Mouse (Mus musculus) ES-Bruce4 (cell line): ENCODE results near the gene Ccdc127. TPM values are rescaled to one million over a fixed set of nuclear protein-coding genes. Genes with fewer than 3 reads are reported as not detected.

Experiments
- H3K27ac ChIP-seq: 2 replicates; pipeline ENCODE4 v1.5.1; 2012; ENCODE audit warnings: low read length, inconsistent platforms; ENCODE audit not compliant: insufficient read depth
- H3K27me3 ChIP-seq: 2 replicates; pipeline ENCODE4 v1.6.1; 2012; ENCODE audit warnings: mild to moderate bottlenecking, low read length, inconsistent platforms; ENCODE audit not compliant: control insufficient read depth, poor library complexity, insufficient read depth, severe bottlenecking
- H3K36me3 ChIP-seq: 2 replicates; pipeline ENCODE4 v1.6.1; 2012; ENCODE audit warnings: inconsistent platforms, mild to moderate bottlenecking, low read length, moderate library complexity; ENCODE audit not compliant: control insufficient read depth, poor library complexity, insufficient read depth, severe bottlenecking
- H3K4me1 ChIP-seq: one replicate; pipeline ENCODE4 v1.8.1; 2011; ENCODE audit warnings: low read length; ENCODE audit not compliant: control insufficient read depth, insufficient read depth
- H3K4me3 ChIP-seq: 2 replicates; pipeline ENCODE4 v1.5.1; 2011; ENCODE audit warnings: low read depth, mild to moderate bottlenecking, low read length
- H3K9ac ChIP-seq: 2 replicates; pipeline ENCODE4 v1.6.1; 2012; ENCODE audit warnings: low read depth, mild to moderate bottlenecking, inconsistent platforms; ENCODE audit not compliant: poor library complexity, severe bottlenecking
- H3K9me3 ChIP-seq: replicated peaks from 2 replicates; pipeline ENCODE4 v1.6.1; 2012; ENCODE audit warnings: mild to moderate bottlenecking, low read length, inconsistent platforms; ENCODE audit not compliant: control insufficient read depth, poor library complexity, insufficient read depth, severe bottlenecking
- CTCF ChIP-seq: IDR thresholded peaks from one replicate; pipeline ENCODE4 v1.8.1; 2011; ENCODE audit warnings: low read depth, low read length
- EP300 ChIP-seq: IDR thresholded peaks from 2 replicates; pipeline ENCODE4 v1.6.1; 2011; ENCODE audit warnings: low read depth, low read length; ENCODE audit not compliant: insufficient read depth
- POLR2A ChIP-seq: IDR thresholded peaks from one replicate; pipeline ENCODE4 v1.8.1; 2011; ENCODE audit warnings: low read length; ENCODE audit not compliant: insufficient read depth
- polyA plus RNA-seq: library from polyadenylated mRNA; stranded (reverse); fragments of >200 nt; gene quantifications from 2 replicates; pipeline ENCODE4 v1.2.4, GENCODE M21; 2011; ENCODE audit warnings: low read depth; ENCODE audit not compliant: missing spikeins, insufficient read depth, insufficient read length

The Ccdc127 gene
- 55.8 TPM in 2 replicates for polyA plus RNA-seq

- no peak for TF ChIP-seq EP300
- TF ChIP-seq POLR2A, result peak; percentile 96
- Histone ChIP-seq H3K36me3 (peaks cover 13% of the 10 kb centered on the region), H3K27me3 (no peaks in the 10 kb centered on the region), H3K27ac (peak within 1 kb of the TSS; percentile 42; the same call in 1 of the 2 replicates), H3K9ac (peak within 1 kb of the TSS; percentile 61), H3K4me3 (peak within 1 kb of the TSS; percentile 87), H3K9me3 (no peaks in the 10 kb centered on the region), H3K4me1 (no peaks in the 10 kb centered on the region)
These were observed at the start of gene Ccdc127, which contains the start of gene Sdha for GRCm38 (mm10) chr13:74349566-74350434. Ccdc127 (plus strand) TSS chr13:74350309. Sdha (minus strand) TSS chr13:74350280.

GRCm38 (mm10) chr13:74300925-74301606, 49.0 kb upstream of the Ccdc127 start:
- no peak overlapping the region for H3K9ac ChIP-seq
- H3K9me3 ChIP-seq, result no peaks in the 10 kb centered on the region
- TF ChIP-seq EP300 (no peak), POLR2A (no peak), CTCF (peak; percentile 97)
- H3K27ac ChIP-seq, result no peak overlapping the region
- no peak overlapping the region for H3K4me3 ChIP-seq
- H3K4me1 ChIP-seq, result no peaks in the 10 kb centered on the region
- no peaks in the 10 kb centered on the region for H3K27me3 ChIP-seq
- peaks cover 14% of the 10 kb centered on the region for H3K36me3 ChIP-seq

- H3K9me3 ChIP-seq, result no peaks in the 10 kb centered on the region
- H3K9ac ChIP-seq, result no peak overlapping the region
- no peak overlapping the region for H3K27ac ChIP-seq
- no peak overlapping the region for H3K4me3 ChIP-seq
- no peak for TF ChIP-seq POLR2A
- TF ChIP-seq EP300, result no peak
- no peak for TF ChIP-seq CTCF
- H3K36me3 ChIP-seq, result peaks cover 15% of the 10 kb centered on the region
- no peaks in the 10 kb centered on the region for H3K4me1 ChIP-seq
- H3K27me3 ChIP-seq, result no peaks in the 10 kb centered on the region
These were observed 48.5 kb upstream of the Ccdc127 start for GRCm38 (mm10) chr13:74301607-74301984.

GRCm38 (mm10) chr13:74302050-74303037, 47.8 kb upstream of the Ccdc127 start:
- H3K4me1 ChIP-seq, result no peaks in the 10 kb centered on the region
- TF ChIP-seq CTCF (peak; percentile 44), EP300 (no peak)
- no peaks in the 10 kb centered on the region for H3K9me3 ChIP-seq
- no peaks in the 10 kb centered on the region for H3K27me3 ChIP-seq
- H3K9ac ChIP-seq, result no peak overlapping the region
- H3K4me3 ChIP-seq, result no peak overlapping the region
- peaks cover 21% of the 10 kb centered on the region for H3K36me3 ChIP-seq
- no peak overlapping the region for H3K27ac ChIP-seq

- no peaks in the 10 kb centered on the region for H3K4me1 ChIP-seq
- H3K9ac ChIP-seq, result no peak overlapping the region
- no peak overlapping the region for H3K4me3 ChIP-seq
- peaks cover 30% of the 10 kb centered on the region for H3K36me3 ChIP-seq
- no peaks in the 10 kb centered on the region for H3K9me3 ChIP-seq
- H3K27ac ChIP-seq, result no peak overlapping the region
- TF ChIP-seq CTCF, result no peak
- TF ChIP-seq POLR2A, result no peak
- no peak for TF ChIP-seq EP300
- no peaks in the 10 kb centered on the region for H3K27me3 ChIP-seq
These were observed 44.7 kb upstream of the Ccdc127 start for GRCm38 (mm10) chr13:74305380-74305779.
